Mouse (Mus musculus) limb, embryonic 14.5 days (tissue): ENCODE results near the gene Brat1. TPM values are rescaled to one million over a fixed set of nuclear protein-coding genes. Genes with fewer than 3 reads are reported as not detected.

ENCODE experiments used
- ATAC-seq: fragments of 200-750 bp; cut with Nextera tagmentation; 2 replicates; pipeline ENCODE4 v1.8.0; 2017; ENCODE audit warnings: low read depth, moderate number of reproducible peaks, moderate TSS enrichment; ENCODE audit not compliant: low FRiP score
- DNase-seq: peaks from one replicate; pipeline ENCODE4 v3.0.0-alpha.2; 2015; ENCODE audit warnings: low spot score
- H3K27ac ChIP-seq: fragments of 300-500 bp; sonication (generic); replicated peaks from 2 replicates; pipeline ENCODE4 v1.5.1; 2014; ENCODE audit warnings: low read depth, mild to moderate bottlenecking, low read length, moderate library complexity, mixed read lengths
- H3K27me3 ChIP-seq: fragments of 300-500 bp; sonication (generic); 2 replicates; pipeline ENCODE4 v1.6.1; 2014; ENCODE audit warnings: low read length, mixed read lengths; ENCODE audit not compliant: control insufficient read depth, insufficient read depth
- H3K36me3 ChIP-seq: fragments of 300-500 bp; sonication (generic); 2 replicates; pipeline ENCODE4 v1.6.1; 2014; ENCODE audit warnings: mild to moderate bottlenecking, low read length, moderate library complexity, mixed read lengths; ENCODE audit not compliant: control insufficient read depth, insufficient read depth
- H3K4me1 ChIP-seq: fragments of 300-500 bp; sonication (generic); 2 replicates; pipeline ENCODE4 v1.6.1; 2014; ENCODE audit warnings: antibody characterized with exemption, low read length, mixed read lengths; ENCODE audit not compliant: control insufficient read depth, insufficient read depth
- H3K4me2 ChIP-seq: fragments of 300-500 bp; sonication (generic); replicated peaks from 2 replicates; pipeline ENCODE4 v1.6.1; 2014; ENCODE audit warnings: low read depth, mild to moderate bottlenecking, low read length, moderate library complexity; ENCODE audit not compliant: severe bottlenecking
- H3K4me3 ChIP-seq: fragments of 300-500 bp; sonication (generic); replicated peaks from 2 replicates; pipeline ENCODE4 v1.5.1; 2014; ENCODE audit warnings: low read length
- H3K9ac ChIP-seq: fragments of 300-500 bp; sonication (generic); 2 replicates; pipeline ENCODE4 v1.6.1; 2014; ENCODE audit warnings: mild to moderate bottlenecking, low read depth, low read length, moderate library complexity; ENCODE audit not compliant: severe bottlenecking
- H3K9me3 ChIP-seq: fragments of 300-500 bp; sonication (generic); 2 replicates; pipeline ENCODE4 v1.6.1; 2016; ENCODE audit warnings: low read length; ENCODE audit not compliant: control insufficient read depth
- POLR2A ChIP-seq: fragments of 200-500 bp; IDR thresholded peaks from 2 replicates; pipeline ENCODE4 v1.8.0; 2012; ENCODE audit warnings: inconsistent platforms, mild to moderate bottlenecking, moderate library complexity, borderline replicate concordance; ENCODE audit not compliant: insufficient read depth, insufficient read length; ENCODE audit errors: extremely low read depth
- WGBS: fragments of 180-500 bp; shearing (Covaris S2); extraction: QIAGEN DNeasy Blood & Tissue Kit; methylation state at CpG from one replicate; pipeline ENCODE4 v1.1.7; 2014; 5-methylcytosine and 5-hydroxymethylcytosine counted together
- polyA plus RNA-seq, 2 experiments: library from polyadenylated mRNA; depleted of rRNA in 1 of 2; stranded (reverse) in 1 of 2; unstranded in 1 of 2; fragments of >200 nt; fragmentation: Nextera tagmentation in 1 of 2; extraction: Ambion mirVana in 1 of 2; gene quantifications; 2 replicates each; pipeline versions ENCODE4 v1.2.1 to v1.2.3; 2012 to 2014

The Brat1 gene
- 29.6 and 38.6 TPM in 2 replicates for polyA plus RNA-seq (2012; rRNA removed)
- 19.9 and 22.2 TPM in 2 replicates for polyA plus RNA-seq (2014; fragmentation: Nextera tagmentation; extraction: Ambion mirVana)

DNA sequence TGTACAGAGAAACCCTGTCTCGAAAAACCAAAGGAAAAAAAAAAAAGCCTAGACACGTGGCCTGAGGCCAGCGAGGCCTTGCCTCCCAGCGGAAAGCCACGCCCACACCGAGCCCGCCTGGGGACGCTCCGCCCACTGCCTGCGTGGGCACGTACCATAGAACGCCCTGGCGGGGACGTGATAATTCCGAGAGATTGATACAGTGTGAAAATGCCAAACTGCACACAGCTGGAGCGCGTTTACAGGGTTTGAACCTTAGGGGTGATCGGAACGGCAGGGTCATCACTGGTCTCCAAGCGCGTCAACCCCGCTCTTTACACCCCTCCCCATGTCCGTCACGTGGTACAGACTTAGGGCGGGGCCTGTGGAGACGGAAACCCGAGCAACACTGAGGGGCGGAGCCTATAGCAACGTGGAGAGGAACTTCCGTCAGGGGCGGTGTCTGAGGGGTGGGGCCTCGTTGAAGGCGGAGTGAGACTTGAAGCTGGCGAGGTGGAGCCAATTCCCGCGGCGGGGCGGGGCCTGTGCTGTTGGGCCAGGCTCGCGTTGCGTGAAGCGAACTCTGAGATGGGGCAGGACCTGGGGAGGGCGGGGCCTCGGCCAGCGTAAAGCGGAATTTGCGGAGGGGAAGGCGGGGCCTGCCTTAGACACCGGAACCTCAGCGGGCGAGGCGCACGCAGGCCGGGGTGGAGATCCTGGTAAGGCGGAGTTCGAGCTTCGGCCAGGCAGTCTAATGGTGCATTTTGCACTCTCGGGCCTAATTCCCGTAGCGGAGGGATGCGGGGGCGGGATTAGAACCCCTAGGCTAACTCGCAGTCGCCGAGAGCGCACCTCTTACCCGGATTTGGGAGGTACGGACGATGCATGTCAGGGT is at the start of gene Brat1:
Brat1 (plus strand) TSS at position 634 of the 874 bp plus-strand sequence.
- Histone ChIP-seq H3K9ac (peak within 1 kb of the TSS; percentile 70), H3K27ac (peak within 1 kb of the TSS; percentile 95), H3K4me1 (peaks cover 28% of the 10 kb centered on the region), H3K4me3 (peak within 1 kb of the TSS; percentile 64), H3K4me2 (peak within 1 kb of the TSS; percentile 82), H3K9me3 (no peaks in the 10 kb centered on the region), H3K27me3 (no peaks in the 10 kb centered on the region), H3K36me3 (peaks cover 21% of the 10 kb centered on the region)
- peak; percentile 85; the same call in 1 of the 2 replicates for TF ChIP-seq POLR2A
- under 1% methylated on average over 64 of the region's 69 CpGs for WGBS
- DNase-seq (peak; percentile 99), ATAC-seq (peak; percentile 95)

- 39% methylated on average over 16 of the region's 16 CpGs for WGBS
These were observed 45.1 kb upstream of the Brat1 start for GRCm38 (mm10) chr5:140659607-140660272.

DNA sequence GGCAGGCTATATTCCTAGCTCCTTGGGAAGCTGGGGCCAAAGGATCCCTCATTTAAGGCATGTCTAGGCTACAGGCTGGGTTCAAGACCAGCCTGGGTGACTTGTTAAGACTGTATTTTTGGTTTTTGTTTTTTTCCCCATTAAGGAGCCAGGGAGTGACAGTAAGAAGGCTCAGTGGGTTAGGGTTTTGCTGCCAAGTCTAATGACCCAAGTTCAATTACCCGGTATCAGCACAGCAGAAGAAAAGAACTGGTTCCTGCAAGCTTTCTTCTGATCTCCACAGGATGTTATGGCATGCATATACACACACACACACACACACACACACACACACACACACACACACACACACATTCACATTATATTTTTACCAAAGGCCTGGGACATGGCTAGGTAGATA is 44.4 kb upstream of the Brat1 start:
- no peaks in the 10 kb centered on the region for H3K9me3 ChIP-seq
- no peak overlapping the region for H3K9ac ChIP-seq
- H3K27ac ChIP-seq: no peak overlapping the region
- H3K4me3 ChIP-seq: no peak overlapping the region
- H3K4me1 ChIP-seq: peaks cover 21% of the 10 kb centered on the region
- DNase-seq (no peak), ATAC-seq (no peak)
- H3K27me3 ChIP-seq: no peaks in the 10 kb centered on the region
- H3K4me2 ChIP-seq: no peak overlapping the region
- peaks cover 4% of the 10 kb centered on the region; the same call in 1 of the 2 replicates for H3K36me3 ChIP-seq
- 77% methylated on average over 1 of the region's 1 CpGs for WGBS
- no peak for TF ChIP-seq POLR2A

More at GRCm38 (mm10) chr5:140659607-140660272, 45.1 kb upstream of the Brat1 start:
- Histone ChIP-seq H3K9ac (no peak overlapping the region), H3K36me3 (no peaks in the 10 kb centered on the region), H3K9me3 (no peaks in the 10 kb centered on the region), H3K4me3 (no peak overlapping the region), H3K27ac (no peak overlapping the region), H3K4me1 (peaks cover 21% of the 10 kb centered on the region), H3K27me3 (no peaks in the 10 kb centered on the region), H3K4me2 (peak overlapping the region; percentile 5; the same call in 1 of the 2 replicates)
- ATAC-seq (no peak), DNase-seq (no peak)
- TF ChIP-seq POLR2A: no peak

DNA sequence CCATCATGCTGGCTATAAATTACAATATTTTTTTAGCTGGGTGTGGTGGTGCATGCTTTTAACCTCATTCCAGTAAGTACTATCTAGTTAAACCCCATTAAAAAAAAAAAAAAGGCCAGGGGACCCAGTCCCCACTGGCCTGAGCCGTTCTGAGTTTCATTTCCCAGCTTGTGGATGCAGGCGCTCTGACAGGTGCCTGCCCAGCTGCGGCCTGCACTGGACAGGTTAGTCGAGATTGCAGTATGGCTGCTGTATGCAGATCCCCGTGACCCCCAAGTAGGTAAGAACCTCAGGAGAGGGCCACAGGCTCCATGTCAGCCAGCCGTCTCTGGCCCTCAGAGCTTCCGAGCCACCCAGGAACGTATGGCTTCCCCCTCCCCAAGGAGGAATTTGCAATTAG is 43.4 kb upstream of the Brat1 start:
- H3K36me3 ChIP-seq: peaks cover 9% of the 10 kb centered on the region; the same call in 1 of the 2 replicates
- no peak overlapping the region for H3K4me2 ChIP-seq
- 48% methylated on average over 8 of the region's 8 CpGs for WGBS
- no peak overlapping the region for H3K4me3 ChIP-seq
- no peak overlapping the region for H3K27ac ChIP-seq
- DNase-seq (no peak), ATAC-seq (no peak)
- H3K27me3 ChIP-seq: no peaks in the 10 kb centered on the region
- TF ChIP-seq POLR2A: no peak
- H3K4me1 ChIP-seq: peaks cover 21% of the 10 kb centered on the region
- no peaks in the 10 kb centered on the region for H3K9me3 ChIP-seq
- no peak overlapping the region for H3K9ac ChIP-seq

DNA sequence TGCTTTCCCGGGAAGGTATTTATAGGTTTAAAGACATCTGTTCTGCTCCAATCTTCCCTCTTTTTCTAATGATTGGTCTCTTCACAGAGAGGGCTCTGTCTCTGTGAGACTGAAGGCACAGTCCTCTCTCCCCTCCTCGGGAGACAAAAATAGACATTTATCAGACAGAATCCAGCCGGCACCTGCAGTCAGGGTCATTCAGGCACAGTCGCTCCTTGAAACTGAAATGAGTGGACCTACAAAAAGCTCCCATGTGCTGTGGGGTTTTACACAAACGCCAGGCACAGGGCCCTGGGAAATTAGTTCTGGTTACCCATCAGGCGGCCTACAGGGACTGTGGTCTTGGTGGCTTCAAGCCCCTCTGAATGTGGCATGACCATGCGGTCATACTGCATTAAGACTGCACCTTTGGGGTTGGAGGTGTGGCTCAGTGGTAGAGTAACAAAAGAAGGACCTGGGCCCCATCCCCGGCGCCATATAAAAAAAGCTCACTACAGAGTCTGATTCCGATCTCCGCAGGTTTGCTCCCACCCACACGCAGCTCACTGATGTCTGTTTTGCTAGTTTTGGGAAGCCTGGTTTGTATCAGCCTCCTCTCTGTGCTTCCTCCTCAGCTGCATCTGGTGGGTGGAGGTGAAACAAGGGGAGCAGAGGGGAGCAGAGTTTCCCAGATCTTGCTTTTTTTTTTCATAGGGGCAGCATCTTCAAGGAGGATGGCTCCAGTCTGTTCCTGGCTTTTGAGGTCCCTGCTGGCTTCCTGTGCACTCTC is 42.8 kb upstream of the Brat1 start:
- H3K27ac ChIP-seq: 0 out of 2 replicates have a peak overlapping the region, but pooled peaks have one; percentile 13
- ATAC-seq (no peak), DNase-seq (no peak)
- 44% methylated on average over 12 of the region's 12 CpGs for WGBS
- TF ChIP-seq POLR2A: no peak
- 0 out of 2 replicates have a peak overlapping the region, but pooled peaks have one; percentile 5 for H3K9ac ChIP-seq
- H3K4me3 ChIP-seq: no peak overlapping the region
- no peaks in the 10 kb centered on the region for H3K9me3 ChIP-seq
- H3K4me2 ChIP-seq: no peak overlapping the region
- H3K27me3 ChIP-seq: no peaks in the 10 kb centered on the region
- H3K4me1 ChIP-seq: peaks cover 21% of the 10 kb centered on the region
- H3K36me3 ChIP-seq: peaks cover 10% of the 10 kb centered on the region; the same call in 1 of the 2 replicates
